Mouse (Mus musculus): ENCODE data around the gene Ucp3.

GRCm38 (mm10) chr7:100479100-100479822 is 6.5 kb downstream of the Ucp3 start:
- TF ChIP-seq CTCF (IDR thresholded peaks at IDR 0.05; ENCODE audit: control insufficient read depth, insufficient read depth, insufficient replicate concordance, low read depth, low read length) (no peak), POLR2A (IDR thresholded peaks at IDR 0.05; ENCODE audit: control insufficient read depth, low read depth, low read length) (no peak)
